Mouse (Mus musculus) testis, adult 2 months (tissue): ENCODE data around the gene Fasn.

Source experiments
- CTCF ChIP-seq: fragments of 200-500 bp; IDR thresholded peaks from 2 replicates; pipeline ENCODE4 v1.5.1; 2012; ENCODE audit warnings: low read depth, mild to moderate bottlenecking, inconsistent platforms, low read length, moderate library complexity; ENCODE audit not compliant: control insufficient read depth, insufficient read depth, insufficient replicate concordance
- POLR2A ChIP-seq: fragments of 200-500 bp; IDR thresholded peaks from 2 replicates; pipeline ENCODE4 v1.6.1; 2012; ENCODE audit warnings: low read depth, mild to moderate bottlenecking, inconsistent platforms, low read length, moderate library complexity; ENCODE audit not compliant: control insufficient read depth

GRCm38 (mm10) chr11:120873206-120873605 is 48.9 kb upstream of the Fasn start:
- TF ChIP-seq CTCF: no peak
- no peak for TF ChIP-seq POLR2A
